Mouse (Mus musculus): ENCODE measurements around the gene Endov.

GRCm38 (mm10) chr11:119540560-119540959 lies 49.4 kb downstream of the Endov start:
- TF ChIP-seq CTCF (IDR thresholded peaks at IDR 0.05; ENCODE audit: extremely low read depth, insufficient read length, insufficient replicate concordance, low read depth, low read length) (no peak), POLR2A (IDR thresholded peaks at IDR 0.05; ENCODE audit: low read depth, low read length) (no peak)
